Mouse (Mus musculus): ENCODE data around the gene Spata31.
A peak's percentile ranks its signal among the peaks of the same experiment; 100 is the strongest.

Spata31 gene

DNA sequence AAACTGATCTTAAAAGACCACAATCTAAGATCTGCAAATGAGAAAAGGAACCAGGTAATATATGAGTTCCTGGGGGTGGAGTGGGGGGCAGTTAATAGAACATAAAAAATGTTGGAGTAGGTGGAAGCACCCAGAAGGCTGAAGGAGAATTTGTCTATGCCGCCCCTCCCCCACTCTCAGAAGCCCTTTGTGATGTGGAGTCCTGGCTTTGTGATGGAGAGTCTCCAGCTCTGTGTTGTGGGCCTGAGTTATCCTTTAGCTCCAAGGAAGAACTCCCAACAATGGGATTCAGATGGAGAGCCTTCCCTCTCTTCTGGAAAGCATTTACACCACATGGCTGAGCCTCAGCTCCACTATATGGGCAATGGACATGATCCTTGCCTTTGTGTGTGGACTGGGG lies at the start of gene Spata31:
Gene Spata31 (plus strand): TSS at position 216 of the 400 bp plus-strand sequence.
- DNase-seq (ENCODE audit: low spot score) = no peak

DNA sequence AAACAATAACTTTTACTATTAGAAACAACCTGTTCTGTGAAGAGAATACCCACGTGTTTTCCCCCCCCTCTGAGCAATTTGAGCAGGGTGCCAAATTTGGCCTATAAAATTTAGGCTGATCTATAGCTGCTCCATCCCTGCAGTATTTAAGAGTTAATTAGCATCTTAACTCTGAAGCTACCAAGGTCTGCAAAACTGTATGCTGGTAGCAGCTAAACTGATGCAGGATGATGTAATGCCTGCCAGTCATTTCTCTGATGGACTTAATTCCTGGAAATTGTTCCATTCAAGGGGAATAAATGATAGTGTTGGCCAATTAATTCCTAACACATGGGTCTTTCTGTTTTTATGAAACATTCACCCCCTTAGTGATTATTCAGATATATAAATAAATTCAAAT lies 14.1 kb upstream of the Spata31 start:
- DNase-seq (ENCODE audit: low spot score) = no peak

DNA sequence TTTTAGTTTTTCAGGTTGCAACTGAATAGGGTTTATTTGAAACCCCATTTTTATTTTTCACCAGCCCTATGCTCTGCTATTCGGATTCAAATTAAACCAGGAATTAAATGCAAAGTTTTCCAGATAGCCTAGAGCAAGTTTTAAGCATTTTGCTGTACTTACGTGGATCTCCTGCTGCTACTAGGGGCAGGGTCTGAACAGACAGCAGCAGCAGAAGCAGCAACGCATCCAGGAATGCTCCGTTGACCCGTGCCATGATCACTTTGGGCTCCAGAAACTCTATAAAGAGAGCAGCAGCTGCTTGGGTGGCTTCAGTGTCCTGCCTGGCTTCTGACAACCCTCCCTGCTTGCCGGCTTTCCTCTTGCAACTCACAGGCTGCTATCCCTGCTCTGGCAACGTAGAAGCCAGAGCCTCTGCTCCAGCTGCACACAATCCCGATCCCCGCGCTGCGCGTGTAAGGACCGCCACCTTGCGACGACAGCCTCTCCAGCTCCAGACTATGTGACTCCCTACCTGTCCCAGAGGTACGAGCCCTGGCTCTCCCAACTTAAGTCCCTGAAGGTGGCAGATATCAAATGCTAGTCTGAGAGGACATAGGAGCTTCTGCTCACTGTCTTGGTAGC lies 13.5 kb upstream of the Spata31 start, which contains the start of gene Cntnap3:
Gene Cntnap3 (minus strand): TSS at position 371 of the 624 bp plus-strand sequence.
- peak; percentile 10 for DNase-seq (ENCODE audit: low spot score)
